Mouse (Mus musculus) natural killer cell, adult 2 months (primary cell): ENCODE data around the gene Itpka.

ENCODE experiments used
- DNase-seq, 2 experiments: peaks; one replicate each; pipeline ENCODE4 v3.0.0; 2022; ENCODE audit warnings: low spot score in 2 of 2

Gene Itpka

GRCm38 (mm10) chr2:119757601-119758100, 15.5 kb downstream of the Itpka start:
- DNase-seq, result no peak

- DNase-seq, result peak in 1 of 2 experiments; percentile 12
Observed at GRCm38 (mm10) chr2:119758101-119758843, 16.1 kb downstream of the Itpka start.

GRCm38 (mm10) chr2:119758844-119759835, 17.0 kb downstream of the Itpka start:
- peak; percentile 36 to 46 for DNase-seq

GRCm38 (mm10) chr2:119760251-119760650, 18.1 kb downstream of the Itpka start, which contains the start of gene Ltk:
Ltk (minus strand) TSS chr2:119760431.
- no peak for DNase-seq

- no peak for DNase-seq
Observed at GRCm38 (mm10) chr2:119762276-119762675, 20.1 kb downstream of the Itpka start.

- DNase-seq, result no peak
Observed at GRCm38 (mm10) chr2:119763924-119764323, 21.8 kb downstream of the Itpka start.

GRCm38 (mm10) chr2:119767246-119767645, 25.1 kb downstream of the Itpka start:
- DNase-seq, result no peak

- DNase-seq, result peak; percentile 52 to 71
Observed at GRCm38 (mm10) chr2:119787206-119787883, 45.2 kb downstream of the Itpka start, which contains the start of gene Rpap1. Rpap1 (minus strand) TSS chr2:119787537.

- no peak for DNase-seq
Observed at GRCm38 (mm10) chr2:119789996-119790395, 47.9 kb downstream of the Itpka start.

GRCm38 (mm10) chr2:119797279-119797783, 55.2 kb downstream of the Itpka start, which contains the start of gene Tyro3:
Tyro3 (plus strand) TSS chr2:119797733.
- no peak for DNase-seq

GRCm38 (mm10) chr2:119798246-119798927, 56.2 kb downstream of the Itpka start:
- DNase-seq, result peak; percentile 19 to 46

- peak in 1 of 2 experiments; percentile 15 for DNase-seq
Observed at GRCm38 (mm10) chr2:119799181-119799960, 57.2 kb downstream of the Itpka start.

- DNase-seq, result peak; percentile 28
Observed at GRCm38 (mm10) chr2:119799961-119800550, 57.9 kb downstream of the Itpka start.
